Mouse (Mus musculus) left cerebral cortex, postnatal 10 days (tissue): ENCODE measurements around the gene Exog. TPM values are rescaled to one million over a fixed set of nuclear protein-coding genes. Genes with fewer than 3 reads are reported as not detected.

Source experiments
- DNase-seq, 2 experiments: peaks; one replicate each; pipeline ENCODE4 v3.0.0; 2021 to 2022; ENCODE audit warnings: low spot score in 2 of 2, mixed read lengths in 1 of 2; ENCODE audit errors: extremely low spot score in 1 of 2
- intact Hi-C: fragments of 180-260 bp; cut with DNase I; formaldehyde crosslinking; loops from one replicate; pipeline ENCODE4 v1.15.1; 2025
- total RNA-seq, 2 experiments: library from RNA; stranded (reverse); gene quantifications; 2 replicates each; pipeline ENCODE4 v1.2.3; 2021

Exog gene
- total RNA-seq, 2 experiments from 2014 or later, result 26.5 to 26.7 TPM

GRCm38 (mm10) chr9:119445737-119446136 lies 994 bp downstream of the Exog start:
- no peak for DNase-seq
- intact Hi-C loops, result no loop called here

GRCm38 (mm10) chr9:119455967-119456366 lies 11.2 kb downstream of the Exog start:
- intact Hi-C loops, result no loop called here
- DNase-seq, result no peak

- DNase-seq, result no peak
- intact Hi-C loops, result no loop called here
Measured at GRCm38 (mm10) chr9:119457122-119457521, 12.4 kb downstream of the Exog start.

- DNase-seq, result peak; percentile 69 to 73
- intact Hi-C loops, result loop anchor here (5.0 kb wide), 1 partner anchor 292 kb away; no protein-coding TSS in a partner anchor
Measured at GRCm38 (mm10) chr9:119460410-119460809, 15.7 kb downstream of the Exog start.

GRCm38 (mm10) chr9:119465056-119465455 lies 20.3 kb downstream of the Exog start:
- no peak for DNase-seq
- intact Hi-C loops, result no loop called here

GRCm38 (mm10) chr9:119465595-119465994 lies 20.9 kb downstream of the Exog start:
- intact Hi-C loops, result no loop called here
- DNase-seq, result no peak

- DNase-seq, result no peak
- intact Hi-C loops, result no loop called here
Measured at GRCm38 (mm10) chr9:119469691-119470353, 25.1 kb downstream of the Exog start.

GRCm38 (mm10) chr9:119472412-119472918 lies 27.7 kb downstream of the Exog start:
- intact Hi-C loops, result no loop called here
- DNase-seq, result no peak

- no peak for DNase-seq
- intact Hi-C loops, result no loop called here
Measured at GRCm38 (mm10) chr9:119473011-119473410, 28.3 kb downstream of the Exog start.

- no peak for DNase-seq
- intact Hi-C loops, result no loop called here
Measured at GRCm38 (mm10) chr9:119473608-119474164, 28.9 kb downstream of the Exog start.

- no peak for DNase-seq
- intact Hi-C loops, result no loop called here
Measured at GRCm38 (mm10) chr9:119474717-119475611, 30.2 kb downstream of the Exog start.

- intact Hi-C loops, result no loop called here
- no peak for DNase-seq
Measured at GRCm38 (mm10) chr9:119477754-119478153, 33.0 kb downstream of the Exog start.

- intact Hi-C loops, result no loop called here
- DNase-seq, result no peak
Measured at GRCm38 (mm10) chr9:119478345-119478744, 33.6 kb downstream of the Exog start.

GRCm38 (mm10) chr9:119479297-119479696 lies 34.6 kb downstream of the Exog start:
- DNase-seq, result no peak
- intact Hi-C loops, result no loop called here

GRCm38 (mm10) chr9:119481612-119482011 lies 36.9 kb downstream of the Exog start:
- intact Hi-C loops, result no loop called here
- DNase-seq, result no peak

GRCm38 (mm10) chr9:119483554-119484353 lies 39.0 kb downstream of the Exog start:
- intact Hi-C loops, result no loop called here
- no peak for DNase-seq

- no peak for DNase-seq
- intact Hi-C loops, result no loop called here
Measured at GRCm38 (mm10) chr9:119484420-119484819, 39.7 kb downstream of the Exog start.

GRCm38 (mm10) chr9:119484868-119485267 lies 40.1 kb downstream of the Exog start:
- no peak for DNase-seq
- intact Hi-C loops, result no loop called here

- intact Hi-C loops, result no loop called here
- no peak for DNase-seq
Measured at GRCm38 (mm10) chr9:119496354-119496753, 51.6 kb downstream of the Exog start.
